Mouse (Mus musculus) bone marrow macrophage, adult 2 months (primary cell): ENCODE measurements around the gene Coa3. TPM values are rescaled to one million over a fixed set of nuclear protein-coding genes. Genes with fewer than 3 reads are reported as not detected.

ENCODE experiments used
- H3K27ac ChIP-seq: 2 replicates; pipeline ENCODE4 v1.5.1; 2012; ENCODE audit warnings: low read depth, low read length; ENCODE audit not compliant: insufficient read depth
- H3K4me1 ChIP-seq: 2 replicates; pipeline ENCODE4 v1.6.1; 2012; ENCODE audit warnings: low read length; ENCODE audit not compliant: control insufficient read depth, insufficient read depth
- H3K4me3 ChIP-seq: 2 replicates; pipeline ENCODE4 v1.5.1; 2012; ENCODE audit warnings: mild to moderate bottlenecking, low read length, moderate library complexity; ENCODE audit not compliant: insufficient read depth
- CTCF ChIP-seq: IDR thresholded peaks from 2 replicates; pipeline ENCODE4 v1.5.1; 2012; ENCODE audit warnings: low read depth, mild to moderate bottlenecking, low read length, moderate library complexity
- POLR2A ChIP-seq: IDR thresholded peaks from 2 replicates; pipeline ENCODE4 v1.6.1; 2012; ENCODE audit warnings: mild to moderate bottlenecking, low read depth, low read length, borderline replicate concordance
- polyA plus RNA-seq: library from polyadenylated mRNA; stranded (reverse); fragments of >200 nt; gene quantifications from 2 replicates; pipeline ENCODE4 v1.2.4, GENCODE M21; 2012; ENCODE audit not compliant: missing spikeins, insufficient read depth, insufficient read length

Coa3 gene
- polyA plus RNA-seq, 1 experiment = 60.1 TPM

GRCm38 (mm10) chr11:101255826-101256775 is 22.8 kb downstream of the Coa3 start:
- no peak for TF ChIP-seq POLR2A
- TF ChIP-seq CTCF = no peak
- no peak overlapping the region for H3K27ac ChIP-seq
- no peaks in the 10 kb centered on the region; the same call in 1 of the 2 replicates for H3K4me1 ChIP-seq
- H3K4me3 ChIP-seq = no peak overlapping the region

GRCm38 (mm10) chr11:101253613-101254389 is 25.1 kb downstream of the Coa3 start, which contains the start of gene Vps25:
Gene Vps25, plus strand, starts transcription at chr11:101253707.
- Histone ChIP-seq H3K4me3 (peak within 1 kb of the TSS; percentile 98), H3K4me1 (no peaks in the 10 kb centered on the region; the same call in 1 of the 2 replicates), H3K27ac (peak within 1 kb of the TSS; percentile 73)
- TF ChIP-seq CTCF (0 out of 2 replicates have a peak, but pooled peaks have one; percentile 12), POLR2A (0 out of 2 replicates have a peak, but pooled peaks have one; percentile 40)

- TF ChIP-seq CTCF (no peak), POLR2A (no peak)
- H3K27ac ChIP-seq = peak overlapping the region; percentile 46
These were observed 26.0 kb downstream of the Coa3 start for GRCm38 (mm10) chr11:101252941-101253340.

GRCm38 (mm10) chr11:101251031-101251430 is 27.9 kb downstream of the Coa3 start:
- H3K4me1 ChIP-seq = no peaks in the 10 kb centered on the region; the same call in 1 of the 2 replicates
- H3K4me3 ChIP-seq = no peak overlapping the region

More at GRCm38 (mm10) chr11:101252941-101253340, 26.0 kb downstream of the Coa3 start:
- Histone ChIP-seq H3K4me3 (peak overlapping the region; percentile 98), H3K4me1 (no peaks in the 10 kb centered on the region; the same call in 1 of the 2 replicates)

GRCm38 (mm10) chr11:101248258-101248994 is 30.5 kb downstream of the Coa3 start:
- no peak overlapping the region for H3K27ac ChIP-seq
- no peak overlapping the region for H3K4me3 ChIP-seq
- peaks cover 5% of the 10 kb centered on the region; the same call in 1 of the 2 replicates for H3K4me1 ChIP-seq
- TF ChIP-seq POLR2A (no peak), CTCF (peak; percentile 42)

More at GRCm38 (mm10) chr11:101251031-101251430, 27.9 kb downstream of the Coa3 start:
- H3K27ac ChIP-seq = no peak overlapping the region
- TF ChIP-seq CTCF (no peak), POLR2A (no peak)

- H3K4me1 ChIP-seq = peaks cover 5% of the 10 kb centered on the region; the same call in 1 of the 2 replicates
- H3K27ac ChIP-seq = no peak overlapping the region
- H3K4me3 ChIP-seq = no peak overlapping the region
- TF ChIP-seq CTCF = no peak
- TF ChIP-seq POLR2A = no peak
These were observed 31.3 kb downstream of the Coa3 start for GRCm38 (mm10) chr11:101247521-101248030.

GRCm38 (mm10) chr11:101246702-101247012 is 32.3 kb downstream of the Coa3 start:
- Histone ChIP-seq H3K4me3 (peak overlapping the region; percentile 53), H3K4me1 (peaks cover 5% of the 10 kb centered on the region; the same call in 1 of the 2 replicates), H3K27ac (no peak overlapping the region)
- TF ChIP-seq CTCF = no peak
- no peak for TF ChIP-seq POLR2A

GRCm38 (mm10) chr11:101245855-101246701 is 32.8 kb downstream of the Coa3 start, which contains the start of gene Ramp2:
Gene Ramp2, plus strand, starts transcription at chr11:101246028.
- no peak within 1 kb of the TSS for H3K27ac ChIP-seq
- peaks cover 5% of the 10 kb centered on the region; the same call in 1 of the 2 replicates for H3K4me1 ChIP-seq
- TF ChIP-seq POLR2A = no peak
- no peak for TF ChIP-seq CTCF
- H3K4me3 ChIP-seq = peak within 1 kb of the TSS; percentile 53
